Mouse (Mus musculus) Patski (cell line): ENCODE data around the gene Rfx1. TPM values are rescaled to one million over a fixed set of nuclear protein-coding genes. Genes with fewer than 3 reads are reported as not detected.

Source experiments
- ATAC-seq: fragments of 100-300 bp; one replicate; pipeline ENCODE4 v1.8.0; 2021
- CTCF ChIA-PET: fragments of 350-600 bp; sonication (Branson Sonifier 250); formaldehyde crosslinking; loops from one replicate; lab custom pipeline; 2022; ENCODE audit warnings: inconsistent platforms; lab: Charles Lee
- POLR2A ChIA-PET: fragments of 350-600 bp; sonication (Branson Sonifier 250); formaldehyde crosslinking; loops from one replicate; lab custom pipeline; 2022; ENCODE audit warnings: antibody characterized with exemption, inconsistent platforms; lab: Charles Lee
- DNase-seq: peaks from one replicate; pipeline ENCODE4 v3.0.0-alpha.2; 2011; ENCODE audit warnings: low read depth, low spot score
- H3K27me3 ChIP-seq: fragments of 371-371 bp; one replicate; pipeline ENCODE4 v1.5.1; 2021
- CTCF ChIP-seq: fragments of 100-300 bp; IDR thresholded peaks from one replicate; pipeline ENCODE4 v1.5.1; 2021
- in situ Hi-C: fragments of 300-500 bp; cut with MboI; formaldehyde crosslinking; loops from 3 replicates; pipeline ENCODE4 v1.11.1; 2018; ENCODE audit warnings: low pct_unique_long_range_greater_than_20kb, mixed read lengths
- polyA plus RNA-seq: library from polyadenylated mRNA; unstranded; gene quantifications from one replicate; pipeline ENCODE4 v1.2.3, GENCODE M21; 2021

Gene Rfx1
- polyA plus RNA-seq, 1 experiment from 2014 or later, result 14.2 TPM

DNA sequence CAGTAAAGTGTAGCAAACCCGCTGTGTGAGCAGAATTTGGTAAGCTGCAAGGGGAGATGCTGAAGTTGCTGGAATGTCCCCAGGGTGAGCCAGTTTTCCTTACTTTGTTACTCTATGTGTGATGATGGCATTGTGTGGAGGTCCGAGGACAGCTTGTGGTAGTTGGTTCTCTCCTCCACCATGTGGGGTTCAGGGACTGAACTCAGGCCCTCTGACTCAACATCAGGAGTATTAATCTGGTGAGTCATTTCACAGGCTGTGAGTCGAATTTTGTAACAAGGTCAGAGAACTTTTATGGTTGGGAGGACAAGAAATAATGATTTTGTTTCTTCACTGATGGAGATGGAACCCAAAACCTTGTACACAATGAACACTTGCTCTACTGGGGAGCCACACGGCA, 33.9 kb upstream of the Rfx1 start:
- no peaks in the 10 kb centered on the region for H3K27me3 ChIP-seq
- peak; percentile 64 for DNase-seq
- ATAC-seq, result peak; percentile 73
- POLR2A ChIA-PET, result interaction anchor here (0.5 kb wide), 1 partner anchor 126 kb away, joined by 3 read pairs; no protein-coding TSS in a partner anchor
- CTCF ChIA-PET, result no interaction called here
- no peak for TF ChIP-seq CTCF
- in situ Hi-C loops, result no loop called here

DNA sequence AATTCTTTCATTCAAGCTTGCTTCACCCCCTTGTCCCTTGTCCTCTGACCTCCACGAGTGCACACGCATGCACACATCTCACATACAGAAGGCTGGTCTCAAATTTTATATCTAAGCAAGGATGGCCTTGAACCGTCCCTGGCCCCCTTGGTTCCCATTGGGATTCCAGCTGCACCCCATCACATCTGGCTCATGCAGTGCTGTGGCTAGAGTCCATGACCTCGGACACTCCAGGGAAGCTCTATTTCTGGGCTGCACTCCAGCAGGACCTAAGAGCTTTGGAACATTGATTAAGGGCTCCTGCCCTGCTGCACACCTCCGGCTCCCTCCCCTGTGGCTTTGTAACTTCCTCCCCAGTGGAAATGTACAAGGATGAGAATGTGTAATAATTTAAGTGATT, 28.6 kb upstream of the Rfx1 start:
- ATAC-seq, result no peak
- no peak for DNase-seq
- in situ Hi-C loops, result loop anchor here (5.0 kb wide), 1 partner anchor 134 kb away; no protein-coding TSS in a partner anchor
- no peak for TF ChIP-seq CTCF
- CTCF ChIA-PET, result interaction anchor here (1.1 to 2.0 kb wide), 7 partner anchors 14 to 144 kb away, joined by 3 to 6 read pairs (median 4); partner anchors contain the start of gene Rfx1
- H3K27me3 ChIP-seq, result no peaks in the 10 kb centered on the region
- POLR2A ChIA-PET, result no interaction called here

DNA sequence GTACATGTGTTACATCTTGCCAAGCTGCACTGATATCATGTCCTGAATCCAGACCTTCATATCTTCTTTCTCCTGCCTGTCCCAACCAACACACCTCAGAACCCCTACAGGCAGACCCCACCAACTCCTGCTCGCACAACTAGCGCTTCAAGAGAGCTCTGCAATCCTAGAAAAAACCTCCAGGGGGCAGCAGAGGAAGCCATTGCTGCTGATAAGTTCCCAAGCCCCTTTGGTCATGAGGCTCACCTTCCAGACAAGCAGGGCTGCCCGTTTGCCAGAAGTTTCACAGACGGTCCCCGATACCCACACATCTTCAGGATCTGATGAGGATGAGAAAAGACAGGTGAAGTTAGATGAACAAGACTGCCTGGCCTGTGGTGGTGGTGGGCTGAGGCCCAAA, 27.6 kb upstream of the Rfx1 start:
- in situ Hi-C loops, result loop anchor here (5.0 kb wide), 1 partner anchor 133 kb away; no protein-coding TSS in a partner anchor
- no peaks in the 10 kb centered on the region for H3K27me3 ChIP-seq
- DNase-seq, result peak; percentile 33
- peak; percentile 92 for TF ChIP-seq CTCF
- ChIA-PET POLR2A (no interaction called here), CTCF (interaction anchor here (0.6 to 2.0 kb wide), 10 partner anchors 15 to 149 kb away, joined by 3 to 6 read pairs (median 4); partner anchors contain the start of gene Rfx1)
- no peak for ATAC-seq

- ATAC-seq (no peak), DNase-seq (no peak)
- ChIA-PET CTCF (no interaction called here), POLR2A (no interaction called here)
- in situ Hi-C loops, result no loop called here
- TF ChIP-seq CTCF, result peak; percentile 79
- peaks cover 4% of the 10 kb centered on the region for H3K27me3 ChIP-seq
These were observed 24.3 kb upstream of the Rfx1 start, which contains the start of gene Il27ra for GRCm38 (mm10) chr8:84042066-84042947. Gene Il27ra, minus strand, starts transcription at chr8:84042589.

- in situ Hi-C loops, result no loop called here
- ChIA-PET POLR2A (no interaction called here), CTCF (interaction anchor here (1.0 to 1.1 kb wide), 2 partner anchors 22 to 25 kb away, joined by 3 to 4 read pairs; partner anchors contain the start of gene Gm10643)
- no peak for ATAC-seq
- H3K27me3 ChIP-seq, result peaks cover 4% of the 10 kb centered on the region
- TF ChIP-seq CTCF, result no peak
- no peak for DNase-seq
These were observed 23.7 kb upstream of the Rfx1 start for GRCm38 (mm10) chr8:84042948-84043342.

DNA sequence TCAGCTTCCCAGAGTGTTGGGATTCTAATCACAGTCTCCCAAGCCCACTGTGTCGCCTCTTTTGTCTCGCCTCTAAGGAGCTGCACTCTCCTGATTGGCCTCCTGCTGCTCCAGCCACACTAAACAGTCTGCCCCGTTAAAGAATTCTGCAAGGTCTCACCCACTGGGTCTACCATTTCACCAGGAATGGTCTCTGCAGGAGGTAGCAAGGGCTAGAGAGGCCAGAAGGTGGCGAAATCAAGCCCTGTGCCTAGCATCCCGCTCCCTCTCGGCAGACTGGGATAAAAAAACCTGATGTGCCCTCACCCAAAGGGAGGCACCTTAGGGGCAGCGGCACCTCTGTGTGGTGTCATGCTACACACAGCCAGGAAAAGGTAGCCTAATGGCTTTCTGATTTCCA, 22.5 kb upstream of the Rfx1 start:
- DNase-seq (no peak), ATAC-seq (no peak)
- peaks cover 4% of the 10 kb centered on the region for H3K27me3 ChIP-seq
- no peak for TF ChIP-seq CTCF
- in situ Hi-C loops, result no loop called here
- ChIA-PET POLR2A (interaction anchor here (0.6 kb wide), 2 partner anchors 13 to 22 kb away, joined by 3 read pairs; no protein-coding TSS in a partner anchor), CTCF (interaction anchor here (1.0 kb wide), 1 partner anchor 24 kb away, joined by 4 read pairs; no protein-coding TSS in a partner anchor)

DNA sequence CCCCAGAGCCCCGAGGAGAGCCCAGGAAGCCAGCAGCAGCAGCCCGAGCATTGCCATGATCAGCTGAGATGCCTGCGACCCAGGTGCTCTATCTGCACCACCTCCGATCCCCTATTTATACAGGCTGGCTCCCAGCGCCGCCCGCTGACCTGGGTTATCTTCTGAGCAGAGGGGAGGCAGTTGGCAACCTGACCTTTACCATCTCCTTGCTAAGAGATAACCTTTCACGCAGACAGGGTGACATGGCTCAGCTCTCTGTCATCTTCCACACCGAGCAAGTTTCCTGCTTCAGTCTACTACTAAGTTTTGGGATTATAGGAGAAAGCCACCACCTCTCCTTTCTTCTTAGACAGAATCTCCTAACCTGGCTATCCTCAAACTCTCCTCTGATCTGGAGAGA, 21.7 kb upstream of the Rfx1 start, which contains the start of gene Rln3:
Gene Rln3, minus strand, starts transcription at position 101 of the 400 bp plus-strand sequence.
- in situ Hi-C loops, result no loop called here
- DNase-seq (no peak), ATAC-seq (no peak)
- ChIA-PET POLR2A (no interaction called here), CTCF (no interaction called here)
- peaks cover 4% of the 10 kb centered on the region for H3K27me3 ChIP-seq
- no peak for TF ChIP-seq CTCF

- ChIA-PET CTCF (no interaction called here), POLR2A (no interaction called here)
- DNase-seq, result no peak
- no peak for TF ChIP-seq CTCF
- peaks cover 8% of the 10 kb centered on the region for H3K27me3 ChIP-seq
- no peak for ATAC-seq
- in situ Hi-C loops, result no loop called here
These were observed 20.1 kb upstream of the Rfx1 start for GRCm38 (mm10) chr8:84046505-84046904.

GRCm38 (mm10) chr8:84048171-84048570, 18.5 kb upstream of the Rfx1 start:
- no peak for TF ChIP-seq CTCF
- in situ Hi-C loops, result no loop called here

DNA sequence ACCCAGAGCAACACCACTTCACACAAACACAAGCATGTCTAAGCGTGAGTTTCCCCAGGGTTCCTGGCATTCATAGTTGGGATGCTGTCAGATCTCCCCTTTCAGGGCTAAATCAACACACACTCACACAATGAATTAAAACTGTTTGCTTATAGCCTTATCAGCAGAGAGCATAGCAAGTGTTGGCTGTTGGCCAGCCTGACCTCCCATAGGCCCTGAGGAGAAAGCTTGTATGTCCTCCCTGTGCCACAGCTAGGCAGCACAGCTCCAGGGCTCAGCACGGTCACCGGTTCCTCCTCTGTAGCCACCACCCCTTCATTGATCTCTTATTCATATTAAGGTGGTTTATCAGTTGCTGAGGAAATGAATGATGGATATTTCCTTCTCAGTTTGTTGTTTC, 13.9 kb upstream of the Rfx1 start:
- ChIA-PET POLR2A (no interaction called here), CTCF (no interaction called here)
- peaks cover 4% of the 10 kb centered on the region for H3K27me3 ChIP-seq
- in situ Hi-C loops, result no loop called here
- DNase-seq (no peak), ATAC-seq (no peak)
- TF ChIP-seq CTCF, result no peak

More at GRCm38 (mm10) chr8:84048171-84048570, 18.5 kb upstream of the Rfx1 start:
- ChIA-PET POLR2A (no interaction called here), CTCF (no interaction called here)
- no peak for DNase-seq
- H3K27me3 ChIP-seq, result peaks cover 8% of the 10 kb centered on the region
- no peak for ATAC-seq
